Mouse (Mus musculus) B cell, adult 2 months (primary cell): Measurements from ENCODE around the gene Togaram1.

Experiments
- DNase-seq, 2 experiments: peaks; one replicate each; pipeline ENCODE4 v3.0.0; 2022

The Togaram1 gene

GRCm38 (mm10) chr12:65058203-65058602, 92.6 kb downstream of the Togaram1 start:
- DNase-seq, result no peak

- no peak for DNase-seq
Measured at GRCm38 (mm10) chr12:65061082-65061481, 95.5 kb downstream of the Togaram1 start.

GRCm38 (mm10) chr12:65065241-65065640, 99.6 kb downstream of the Togaram1 start:
- peak; percentile 38 to 43 for DNase-seq

GRCm38 (mm10) chr12:65066234-65066633, 100.6 kb downstream of the Togaram1 start:
- no peak for DNase-seq

- no peak for DNase-seq
Measured at GRCm38 (mm10) chr12:65068409-65068808, 102.8 kb downstream of the Togaram1 start.
